Mouse (Mus musculus) common myeloid progenitor, adult 5-6 weeks (primary cell): Measurements from ENCODE around the gene Pde9a. TPM values are rescaled to one million over a fixed set of nuclear protein-coding genes. Genes with fewer than 3 reads are reported as not detected.

Experiments used
- ATAC-seq: replicated peaks from 2 replicates; pipeline ENCODE4 v1.8.0; 2016; ENCODE audit warnings: low read depth, mild to moderate bottlenecking, moderate TSS enrichment, inconsistent platforms; ENCODE audit not compliant: poor library complexity, severe bottlenecking
- total RNA-seq: library from RNA; stranded (forward); fragments of 200-1000, 187-1606 nt; gene quantifications from 2 replicates; pipeline ENCODE4 v1.2.3, GENCODE M21; 2017

Gene Pde9a
- total RNA-seq, 1 experiment from 2014 or later, result not detected

GRCm38 (mm10) chr17:31454056-31454455 lies 68.0 kb downstream of the Pde9a start:
- ATAC-seq, result no peak

GRCm38 (mm10) chr17:31456723-31457567 lies 70.9 kb downstream of the Pde9a start:
- ATAC-seq, result no peak

GRCm38 (mm10) chr17:31460416-31460815 lies 74.4 kb downstream of the Pde9a start:
- ATAC-seq, result no peak

GRCm38 (mm10) chr17:31462506-31462905 lies 76.5 kb downstream of the Pde9a start:
- no peak for ATAC-seq

GRCm38 (mm10) chr17:31466854-31467253 lies 80.8 kb downstream of the Pde9a start:
- ATAC-seq, result no peak

GRCm38 (mm10) chr17:31468496-31468895 lies 82.5 kb downstream of the Pde9a start:
- ATAC-seq, result no peak

- ATAC-seq, result no peak
Measured at GRCm38 (mm10) chr17:31470766-31471418, 84.9 kb downstream of the Pde9a start.

GRCm38 (mm10) chr17:31474388-31474787 lies 88.4 kb downstream of the Pde9a start:
- ATAC-seq, result no peak

GRCm38 (mm10) chr17:31478606-31479005 lies 92.6 kb downstream of the Pde9a start:
- ATAC-seq, result no peak

GRCm38 (mm10) chr17:31479108-31479844 lies 93.3 kb downstream of the Pde9a start:
- no peak for ATAC-seq

- no peak for ATAC-seq
Measured at GRCm38 (mm10) chr17:31486616-31487198, 100.7 kb downstream of the Pde9a start.

- no peak for ATAC-seq
Measured at GRCm38 (mm10) chr17:31487433-31488060, 101.5 kb downstream of the Pde9a start.

- ATAC-seq, result no peak
Measured at GRCm38 (mm10) chr17:31491355-31491754, 105.3 kb downstream of the Pde9a start.

GRCm38 (mm10) chr17:31492416-31492815 lies 106.4 kb downstream of the Pde9a start:
- peak; percentile 80 for ATAC-seq

GRCm38 (mm10) chr17:31494989-31495388 lies 109.0 kb downstream of the Pde9a start:
- ATAC-seq, result no peak

GRCm38 (mm10) chr17:31497726-31498125 lies 111.7 kb downstream of the Pde9a start:
- ATAC-seq, result no peak

- no peak for ATAC-seq
Measured at GRCm38 (mm10) chr17:31499725-31500124, 113.7 kb downstream of the Pde9a start.

- no peak for ATAC-seq
Measured at GRCm38 (mm10) chr17:31500416-31500815, 114.4 kb downstream of the Pde9a start.

- ATAC-seq, result no peak
Measured at GRCm38 (mm10) chr17:31500908-31501307, 114.9 kb downstream of the Pde9a start.
